Mouse (Mus musculus) lung, postnatal 0 days (tissue): ENCODE measurements around the gene Mrpl44.

ENCODE experiments used
- CTCF ChIP-seq: IDR thresholded peaks from 2 replicates; pipeline ENCODE4 v1.5.1; 2016; ENCODE audit warnings: antibody characterized with exemption, mild to moderate bottlenecking
- EP300 ChIP-seq: IDR thresholded peaks from 2 replicates; pipeline ENCODE4 v1.6.1; 2016; ENCODE audit warnings: antibody characterized with exemption, mild to moderate bottlenecking, control low read depth

GRCm38 (mm10) chr1:79802858-79803427 lies 27.1 kb downstream of the Mrpl44 start:
- no peak for TF ChIP-seq CTCF
- TF ChIP-seq EP300 = no peak
